Mouse (Mus musculus): ENCODE measurements around the gene Grin3b. TPM values are rescaled to one million over a fixed set of nuclear protein-coding genes. Genes with fewer than 3 reads are reported as not detected.

Grin3b gene
- polyA plus RNA-seq, 1 experiment from 2014 or later, result 0.19 TPM

- H3K9ac ChIP-seq (ENCODE audit: low read depth, low read length), result no peak overlapping the region
- peaks cover 75% of the 10 kb centered on the region for H3K4me1 ChIP-seq (ENCODE audit: control insufficient read depth, insufficient read depth, low read length)
- H3K4me2 ChIP-seq (replicated peaks; ENCODE audit: low read depth, low read length), result no peak overlapping the region
- H3K36me3 ChIP-seq (ENCODE audit: control insufficient read depth, insufficient read depth, low read length), result peaks cover 47% of the 10 kb centered on the region
- H3K9me3 ChIP-seq (ENCODE audit: control insufficient read depth, low read length), result no peaks in the 10 kb centered on the region
- no peak for ATAC-seq (ENCODE audit: low FRiP score, low TSS enrichment)
- 61% methylated on average over 13 of the region's 13 CpGs for WGBS
- H3K27ac ChIP-seq (ENCODE audit: low read depth, low read length), result no peak overlapping the region
- H3K27me3 ChIP-seq (ENCODE audit: control insufficient read depth, insufficient read depth, low read length), result no peaks in the 10 kb centered on the region
- no peak overlapping the region for H3K4me3 ChIP-seq (ENCODE audit: low read length)
These were observed 36.2 kb upstream of the Grin3b start for GRCm38 (mm10) chr10:79934272-79934721.

- H3K27ac ChIP-seq (ENCODE audit: low read depth, low read length), result peak overlapping the region; percentile 18; the same call in 1 of the 2 replicates
- no peak overlapping the region for H3K4me3 ChIP-seq (ENCODE audit: low read length)
- no peaks in the 10 kb centered on the region for H3K9me3 ChIP-seq (ENCODE audit: control insufficient read depth, low read length)
- peaks cover 52% of the 10 kb centered on the region for H3K36me3 ChIP-seq (ENCODE audit: control insufficient read depth, insufficient read depth, low read length)
- no peak overlapping the region for H3K9ac ChIP-seq (ENCODE audit: low read depth, low read length)
- no peaks in the 10 kb centered on the region for H3K27me3 ChIP-seq (ENCODE audit: control insufficient read depth, insufficient read depth, low read length)
- no peak overlapping the region for H3K4me2 ChIP-seq (replicated peaks; ENCODE audit: low read depth, low read length)
- peaks cover 70% of the 10 kb centered on the region for H3K4me1 ChIP-seq (ENCODE audit: control insufficient read depth, insufficient read depth, low read length)
- no peak for ATAC-seq (ENCODE audit: low FRiP score, low TSS enrichment)
- WGBS, result 83% methylated on average over 16 of the region's 16 CpGs
These were observed 35.5 kb upstream of the Grin3b start for GRCm38 (mm10) chr10:79934794-79935569.

GRCm38 (mm10) chr10:79936284-79936910 lies 34.1 kb upstream of the Grin3b start:
- no peaks in the 10 kb centered on the region for H3K9me3 ChIP-seq (ENCODE audit: control insufficient read depth, low read length)
- no peak overlapping the region for H3K9ac ChIP-seq (ENCODE audit: low read depth, low read length)
- no peak overlapping the region for H3K4me2 ChIP-seq (replicated peaks; ENCODE audit: low read depth, low read length)
- peaks cover 52% of the 10 kb centered on the region; the same call in 1 of the 2 replicates for H3K36me3 ChIP-seq (ENCODE audit: control insufficient read depth, insufficient read depth, low read length)
- H3K27me3 ChIP-seq (ENCODE audit: control insufficient read depth, insufficient read depth, low read length), result no peaks in the 10 kb centered on the region
- peak overlapping the region; percentile 14; the same call in 1 of the 2 replicates for H3K27ac ChIP-seq (ENCODE audit: low read depth, low read length)
- H3K4me1 ChIP-seq (ENCODE audit: control insufficient read depth, insufficient read depth, low read length), result peaks cover 71% of the 10 kb centered on the region
- WGBS, result 59% methylated on average over 10 of the region's 10 CpGs
- ATAC-seq (ENCODE audit: low FRiP score, low TSS enrichment), result no peak
- H3K4me3 ChIP-seq (ENCODE audit: low read length), result no peak overlapping the region

- 74% methylated on average over 27 of the region's 27 CpGs for WGBS
- H3K4me2 ChIP-seq (replicated peaks; ENCODE audit: low read depth, low read length), result no peak overlapping the region
- H3K9me3 ChIP-seq (ENCODE audit: control insufficient read depth, low read length), result no peaks in the 10 kb centered on the region
- peak overlapping the region; percentile 14; the same call in 1 of the 2 replicates for H3K27ac ChIP-seq (ENCODE audit: low read depth, low read length)
- H3K9ac ChIP-seq (ENCODE audit: low read depth, low read length), result no peak overlapping the region
- H3K27me3 ChIP-seq (ENCODE audit: control insufficient read depth, insufficient read depth, low read length), result no peaks in the 10 kb centered on the region
- no peak for ATAC-seq (ENCODE audit: low FRiP score, low TSS enrichment)
- peaks cover 49% of the 10 kb centered on the region; the same call in 1 of the 2 replicates for H3K36me3 ChIP-seq (ENCODE audit: control insufficient read depth, insufficient read depth, low read length)
- peaks cover 65% of the 10 kb centered on the region for H3K4me1 ChIP-seq (ENCODE audit: control insufficient read depth, insufficient read depth, low read length)
- H3K4me3 ChIP-seq (ENCODE audit: low read length), result no peak overlapping the region
These were observed 33.5 kb upstream of the Grin3b start for GRCm38 (mm10) chr10:79936911-79937441.

GRCm38 (mm10) chr10:79937775-79938526 lies 32.6 kb upstream of the Grin3b start:
- Histone ChIP-seq H3K27me3 (ENCODE audit: control insufficient read depth, insufficient read depth, low read length) (no peaks in the 10 kb centered on the region), H3K9ac (ENCODE audit: low read depth, low read length) (no peak overlapping the region), H3K4me2 (replicated peaks; ENCODE audit: low read depth, low read length) (no peak overlapping the region), H3K4me1 (ENCODE audit: control insufficient read depth, insufficient read depth, low read length) (peaks cover 57% of the 10 kb centered on the region), H3K4me3 (ENCODE audit: low read length) (no peak overlapping the region), H3K27ac (ENCODE audit: low read depth, low read length) (peak overlapping the region; percentile 52), H3K9me3 (ENCODE audit: control insufficient read depth, low read length) (no peaks in the 10 kb centered on the region), H3K36me3 (ENCODE audit: control insufficient read depth, insufficient read depth, low read length) (peaks cover 48% of the 10 kb centered on the region; the same call in 1 of the 2 replicates)
- ATAC-seq (ENCODE audit: low FRiP score, low TSS enrichment), result peak; percentile 62; the same call in 1 of the 2 replicates
- 61% methylated on average over 11 of the region's 11 CpGs for WGBS

- peaks cover 57% of the 10 kb centered on the region for H3K4me1 ChIP-seq (ENCODE audit: control insufficient read depth, insufficient read depth, low read length)
- H3K4me3 ChIP-seq (ENCODE audit: low read length), result no peak overlapping the region
These were observed 29.8 kb upstream of the Grin3b start for GRCm38 (mm10) chr10:79940749-79941148.

GRCm38 (mm10) chr10:79942988-79943387 lies 27.5 kb upstream of the Grin3b start:
- Histone ChIP-seq H3K27me3 (ENCODE audit: control insufficient read depth, insufficient read depth, low read length) (no peaks in the 10 kb centered on the region), H3K4me1 (ENCODE audit: control insufficient read depth, insufficient read depth, low read length) (peaks cover 55% of the 10 kb centered on the region), H3K36me3 (ENCODE audit: control insufficient read depth, insufficient read depth, low read length) (peaks cover 23% of the 10 kb centered on the region; the same call in 1 of the 2 replicates), H3K4me2 (replicated peaks; ENCODE audit: low read depth, low read length) (no peak overlapping the region), H3K27ac (ENCODE audit: low read depth, low read length) (peak overlapping the region; percentile 17; the same call in 1 of the 2 replicates), H3K9ac (ENCODE audit: low read depth, low read length) (no peak overlapping the region), H3K9me3 (ENCODE audit: control insufficient read depth, low read length) (no peaks in the 10 kb centered on the region), H3K4me3 (ENCODE audit: low read length) (no peak overlapping the region)
- 86% methylated on average over 1 of the region's 1 CpGs for WGBS
- ATAC-seq (ENCODE audit: low FRiP score, low TSS enrichment), result no peak

More at GRCm38 (mm10) chr10:79940749-79941148, 29.8 kb upstream of the Grin3b start:
- no peaks in the 10 kb centered on the region for H3K9me3 ChIP-seq (ENCODE audit: control insufficient read depth, low read length)
- H3K27me3 ChIP-seq (ENCODE audit: control insufficient read depth, insufficient read depth, low read length), result no peaks in the 10 kb centered on the region
- H3K27ac ChIP-seq (ENCODE audit: low read depth, low read length), result no peak overlapping the region
- WGBS, result 60% methylated on average over 7 of the region's 7 CpGs
- peaks cover 35% of the 10 kb centered on the region; the same call in 1 of the 2 replicates for H3K36me3 ChIP-seq (ENCODE audit: control insufficient read depth, insufficient read depth, low read length)
- ATAC-seq (ENCODE audit: low FRiP score, low TSS enrichment), result no peak
- no peak overlapping the region for H3K9ac ChIP-seq (ENCODE audit: low read depth, low read length)
- no peak overlapping the region for H3K4me2 ChIP-seq (replicated peaks; ENCODE audit: low read depth, low read length)

- no peak overlapping the region for H3K4me2 ChIP-seq (replicated peaks; ENCODE audit: low read depth, low read length)
- WGBS, result 49% methylated on average over 9 of the region's 9 CpGs
- H3K9me3 ChIP-seq (ENCODE audit: control insufficient read depth, low read length), result no peaks in the 10 kb centered on the region
- H3K27me3 ChIP-seq (ENCODE audit: control insufficient read depth, insufficient read depth, low read length), result no peaks in the 10 kb centered on the region
- no peak overlapping the region for H3K4me3 ChIP-seq (ENCODE audit: low read length)
- no peak overlapping the region for H3K27ac ChIP-seq (ENCODE audit: low read depth, low read length)
- no peak overlapping the region for H3K9ac ChIP-seq (ENCODE audit: low read depth, low read length)
- peaks cover 50% of the 10 kb centered on the region for H3K4me1 ChIP-seq (ENCODE audit: control insufficient read depth, insufficient read depth, low read length)
- no peak for ATAC-seq (ENCODE audit: low FRiP score, low TSS enrichment)
- peaks cover 22% of the 10 kb centered on the region; the same call in 1 of the 2 replicates for H3K36me3 ChIP-seq (ENCODE audit: control insufficient read depth, insufficient read depth, low read length)
These were observed 27.0 kb upstream of the Grin3b start for GRCm38 (mm10) chr10:79943471-79943901.

All from kidney, embryonic 14.5 days (tissue).